Mouse (Mus musculus) megakaryocyte progenitor cell, adult 5-6 weeks (primary cell): ENCODE results near the gene Nelfa. TPM values are rescaled to one million over a fixed set of nuclear protein-coding genes. Genes with fewer than 3 reads are reported as not detected.
"Not testable (repeated sequence)": the region's sequence is repeated elsewhere in the genome, so short reads cannot be mapped to it uniquely, and the experiment has no call there.

ENCODE experiments used
- ATAC-seq: replicated peaks from 2 replicates; pipeline ENCODE4 v1.8.0; 2016; ENCODE audit warnings: mild to moderate bottlenecking, moderate TSS enrichment, inconsistent platforms; ENCODE audit not compliant: poor library complexity
- total RNA-seq, 2 experiments: library from RNA; stranded (forward) in 1 of 2; stranded (reverse) in 1 of 2; fragments of 157-497, 149-512 nt in 1 of 2; fragments of 200-1000 nt in 1 of 2; gene quantifications; 2 replicates each; pipeline versions ENCODE4 v1.2.3 to v1.2.4; 2015 to 2017

Nelfa gene
- total RNA-seq, 2 experiments from 2014 or later, result 33.7 to 34.5 TPM

GRCm38 (mm10) chr5:33920037-33920436, 16.2 kb downstream of the Nelfa start:
- no peak for ATAC-seq

GRCm38 (mm10) chr5:33919466-33919865, 16.7 kb downstream of the Nelfa start:
- ATAC-seq, result no peak

- not testable (repeated sequence) for ATAC-seq
Measured at GRCm38 (mm10) chr5:33916616-33917015, 19.6 kb downstream of the Nelfa start.

DNA sequence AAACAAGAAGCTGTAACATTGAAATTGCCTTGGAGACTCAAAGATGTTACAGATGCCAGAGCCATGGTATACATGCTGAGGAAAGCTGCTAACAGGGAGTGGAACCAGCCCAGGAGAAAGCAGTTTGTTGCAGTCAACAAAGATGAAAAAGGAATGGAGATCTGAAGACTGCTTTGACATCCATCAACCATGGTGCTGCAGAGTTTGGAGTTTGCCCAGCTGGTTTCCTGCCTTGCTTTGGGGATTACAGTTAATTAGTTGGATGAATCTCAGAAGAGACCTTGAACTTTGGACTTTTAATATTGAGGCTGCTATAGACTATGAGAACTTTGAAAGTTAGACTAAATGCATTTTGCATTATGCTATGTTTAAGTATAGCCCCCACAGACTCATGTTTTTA, 21.2 kb downstream of the Nelfa start:
- ATAC-seq, result not testable (repeated sequence)

DNA sequence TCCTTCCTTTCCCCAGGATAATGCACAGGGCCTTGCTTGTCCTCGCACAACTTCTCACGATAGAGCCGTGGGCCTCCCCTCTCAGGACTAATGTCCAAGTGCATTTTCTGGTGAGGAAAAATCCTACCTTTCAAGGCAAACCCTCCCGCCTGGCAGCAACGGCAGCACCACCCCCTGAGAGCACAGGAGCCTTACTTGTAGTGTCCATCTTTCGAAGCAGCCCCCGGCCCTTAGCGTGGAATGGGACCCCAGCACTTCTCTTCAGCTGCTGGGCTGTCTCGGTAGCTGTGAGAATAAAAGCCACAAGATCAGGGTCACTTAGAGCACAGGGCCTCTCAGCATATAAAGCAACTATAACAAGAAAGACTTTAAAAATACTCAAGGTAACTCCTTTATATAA, 33.0 kb downstream of the Nelfa start:
- ATAC-seq, result no peak

DNA sequence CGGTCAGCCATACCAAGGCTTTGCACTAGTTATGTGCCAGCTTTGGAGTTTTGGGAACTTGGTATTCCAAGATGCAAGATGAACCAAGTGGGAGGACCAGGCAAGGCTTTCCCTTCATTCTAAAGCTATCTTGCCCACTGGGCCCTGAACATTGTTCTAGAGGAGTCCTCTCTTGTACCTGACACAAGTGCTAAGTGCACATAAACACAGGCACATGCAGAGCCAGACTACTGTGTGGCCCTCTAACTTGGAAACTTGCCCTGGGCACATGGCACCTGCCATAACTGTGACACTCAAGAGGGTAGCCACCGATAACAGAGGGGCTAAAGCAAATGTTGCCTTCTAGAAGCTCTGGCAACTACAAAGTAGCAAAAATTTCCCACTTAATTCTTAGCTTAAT, 33.5 kb downstream of the Nelfa start:
- no peak for ATAC-seq

- no peak for ATAC-seq
Measured at GRCm38 (mm10) chr5:33901278-33901677, 34.9 kb downstream of the Nelfa start.

DNA sequence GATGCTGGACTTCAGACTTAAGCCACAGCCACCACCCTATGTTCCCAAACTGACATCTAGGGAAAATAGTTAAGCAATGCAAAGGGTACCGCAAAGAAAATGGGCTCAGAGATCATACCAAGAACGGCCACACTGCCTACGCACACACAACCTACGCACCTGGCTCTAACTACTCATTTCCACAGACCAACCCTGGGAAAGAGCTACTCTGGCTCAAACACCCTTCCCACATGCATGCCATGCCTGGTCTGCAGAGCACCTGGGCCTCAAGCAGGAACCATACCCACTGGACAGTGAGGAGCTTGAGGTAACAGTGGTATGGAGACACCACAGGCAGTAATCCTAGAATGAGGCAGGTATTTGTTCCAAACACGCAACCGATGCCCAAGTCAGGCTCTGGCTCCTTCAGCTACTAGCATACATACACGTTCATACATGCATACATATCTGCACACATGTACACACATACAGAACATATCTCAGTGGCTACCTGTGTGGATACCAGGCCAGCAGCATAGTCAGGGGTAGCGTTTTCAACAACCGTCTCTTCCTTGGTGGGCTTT, 35.4 kb downstream of the Nelfa start:
- ATAC-seq, result no peak

GRCm38 (mm10) chr5:33900101-33900500, 36.1 kb downstream of the Nelfa start:
- no peak for ATAC-seq

- ATAC-seq, result no peak
Measured at GRCm38 (mm10) chr5:33899245-33899644, 37.0 kb downstream of the Nelfa start.

- ATAC-seq, result no peak
Measured at GRCm38 (mm10) chr5:33898671-33899070, 37.5 kb downstream of the Nelfa start.

DNA sequence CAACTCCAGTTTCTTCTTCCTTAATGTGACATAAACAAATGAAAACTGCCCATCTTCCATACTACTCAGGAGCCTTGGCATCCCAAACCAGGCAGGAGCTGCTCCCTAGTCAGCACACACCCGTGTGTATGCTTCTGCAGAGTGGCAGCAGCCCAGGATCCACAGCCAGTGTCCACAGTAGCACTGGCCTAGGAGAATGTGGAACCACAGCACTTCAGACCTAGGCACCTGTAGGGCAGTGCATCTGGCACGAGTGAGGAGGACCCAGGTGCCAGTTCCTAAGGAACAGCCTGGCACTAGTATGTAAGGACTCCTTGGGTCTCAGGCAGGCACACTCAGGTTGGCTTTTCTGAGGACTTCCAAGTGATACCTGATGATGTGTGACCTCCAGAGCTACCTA, 39.1 kb downstream of the Nelfa start:
- no peak for ATAC-seq

- ATAC-seq, result 0 out of 2 replicates have a peak, but pooled peaks have one; percentile 9
Measured at GRCm38 (mm10) chr5:33895116-33895515, 41.1 kb downstream of the Nelfa start.

- no peak for ATAC-seq
Measured at GRCm38 (mm10) chr5:33893406-33893805, 42.8 kb downstream of the Nelfa start.

GRCm38 (mm10) chr5:33881118-33881517, 55.1 kb downstream of the Nelfa start:
- no peak for ATAC-seq

- ATAC-seq, result no peak
Measured at GRCm38 (mm10) chr5:33875472-33875871, 60.7 kb downstream of the Nelfa start.

- ATAC-seq, result no peak
Measured at GRCm38 (mm10) chr5:33857693-33858092, 78.5 kb downstream of the Nelfa start.

- ATAC-seq, result peak; percentile 46; the same call in 1 of the 2 replicates
Measured at GRCm38 (mm10) chr5:33854019-33854418, 82.2 kb downstream of the Nelfa start.

- no peak for ATAC-seq
Measured at GRCm38 (mm10) chr5:33853086-33853485, 83.1 kb downstream of the Nelfa start.

GRCm38 (mm10) chr5:33851466-33851865, 84.7 kb downstream of the Nelfa start:
- 0 out of 2 replicates have a peak, but pooled peaks have one; percentile 11 for ATAC-seq
